In the genomic region with DNA sequence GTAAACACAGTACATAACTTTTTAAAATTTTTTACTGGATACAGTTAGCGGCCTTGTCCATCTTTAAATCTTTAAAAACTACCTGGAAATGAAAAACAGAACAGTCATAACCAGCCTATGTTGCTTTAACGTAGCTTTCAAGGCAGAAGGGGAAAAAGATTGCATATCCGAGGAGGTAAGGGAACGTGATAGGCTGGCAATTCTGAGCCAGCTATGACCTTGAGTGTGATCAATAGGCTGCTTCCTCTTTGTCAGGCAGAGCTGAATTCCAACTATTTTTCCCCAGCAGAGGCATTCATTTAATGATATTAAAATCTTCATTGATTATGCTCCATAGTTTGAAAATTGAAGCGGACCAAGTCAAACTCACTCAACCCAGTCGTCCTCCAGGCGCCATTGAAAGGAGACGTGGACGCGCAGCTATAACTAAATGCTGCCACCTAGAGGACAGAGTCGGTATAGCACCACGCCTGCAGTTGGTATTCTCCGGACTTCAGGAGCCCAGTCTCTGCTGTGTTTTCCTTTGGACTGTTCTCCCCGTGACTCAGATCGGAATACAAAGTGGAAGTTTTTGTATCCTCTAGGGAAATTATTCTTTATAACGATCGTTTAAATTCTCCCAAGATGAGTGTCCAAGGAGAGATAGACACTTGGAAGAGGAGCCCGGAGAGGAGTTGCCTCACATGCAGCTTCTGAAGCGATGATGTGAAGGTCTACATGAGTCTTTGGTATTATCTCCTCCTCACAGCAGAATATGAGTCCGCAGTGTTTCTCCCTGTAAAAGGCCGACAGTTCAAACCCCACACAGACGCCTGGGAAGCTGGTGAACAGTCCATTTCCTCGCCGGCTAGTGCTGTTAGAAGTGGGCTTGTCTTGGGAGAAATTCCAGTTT, we compare ENCODE assay signal across 8 mouse cellular contexts.
DNase-seq lines count a peak whose midpoint lies in the region; ATAC-seq lines count a peak whose summit lies in the region.

No protein-coding gene starts in this region.

- H3K9ac ChIP-seq in hindbrain, embryonic 13.5 days, result no peak overlapping the region

- H3K36me3 ChIP-seq in hindbrain, embryonic 13.5 days, result no peaks in the 10 kb centered on the region

- DNase-seq in Muller cell, postnatal 12 days (ENCODE audit: inconsistent ontology term), result peak; percentile 83
- peak; percentile 84 for DNase-seq in cerebellum, adult 9-11 months
- peak; percentile 54 to 89 for DNase-seq in frontal cortex, postnatal 14 days (ENCODE audit: low spot score in 2 of 2)
- peak; percentile 87 to 91 for DNase-seq in layer of hippocampus, postnatal 14 days (ENCODE audit: low spot score in 2 of 2)
- peak; percentile 93 for DNase-seq in lung, postnatal 14 days
- peak; percentile 97 for DNase-seq in retina, embryonic 14.5 days (ENCODE audit: low spot score)
- DNase-seq in thymus, postnatal 36 days, result peak; percentile 61 to 77

- peaks cover 20% of the 10 kb centered on the region for H3K4me1 ChIP-seq in hindbrain, embryonic 13.5 days (replicated peaks)

- H3K4me2 ChIP-seq in hindbrain, embryonic 13.5 days, result peak overlapping the region; percentile 41

- H3K27ac ChIP-seq in hindbrain, embryonic 13.5 days, result 0 out of 2 replicates have a peak overlapping the region, but pooled peaks have one; percentile 8

- peaks cover 5% of the 10 kb centered on the region; the same call in 1 of the 2 replicates for H3K27me3 ChIP-seq in hindbrain, embryonic 13.5 days

- WGBS in hindbrain, embryonic 13.5 days, result 28% methylated on average over 24 of the region's 24 CpGs

- no peak overlapping the region for H3K4me3 ChIP-seq in hindbrain, embryonic 13.5 days

- 0 out of 2 replicates have a peak, but pooled peaks cover 3% of the 10 kb centered on the region for H3K9me3 ChIP-seq in hindbrain, embryonic 13.5 days

- ATAC-seq in hindbrain, embryonic 13.5 days (ENCODE audit: low FRiP score), result peak; percentile 74
